Mouse (Mus musculus) testis, adult 2 months (tissue): Measurements from ENCODE around the gene Scyl2.

ENCODE experiments used
- CTCF ChIP-seq: fragments of 200-500 bp; IDR thresholded peaks from 2 replicates; pipeline ENCODE4 v1.5.1; 2012; ENCODE audit warnings: low read depth, mild to moderate bottlenecking, inconsistent platforms, low read length, moderate library complexity; ENCODE audit not compliant: control insufficient read depth, insufficient read depth, insufficient replicate concordance
- POLR2A ChIP-seq: fragments of 200-500 bp; IDR thresholded peaks from 2 replicates; pipeline ENCODE4 v1.6.1; 2012; ENCODE audit warnings: low read depth, mild to moderate bottlenecking, inconsistent platforms, low read length, moderate library complexity; ENCODE audit not compliant: control insufficient read depth

- TF ChIP-seq CTCF: no peak
- TF ChIP-seq POLR2A: no peak
These were observed 93.3 kb downstream of the Scyl2 start for GRCm38 (mm10) chr10:89592797-89593196.
